Mouse (Mus musculus) MEL (cell line): ENCODE measurements around the gene Ccdc9b.
A peak's percentile ranks its signal among the peaks of the same experiment; 100 is the strongest.

ENCODE experiments used
- CTCF ChIP-seq, 3 experiments: IDR thresholded peaks in 2 of 3; conservative IDR thresholded peaks in 1 of 3; 2 replicates each; pipeline ENCODE4 v1.5.1; 2011 to 2012; ENCODE audit warnings: low read length in 3 of 3, low read depth in 2 of 3, mild to moderate bottlenecking in 2 of 3, improper control_type of control experiment in 1 of 3, inconsistent platforms in 1 of 3, mixed read lengths in 1 of 3, moderate library complexity in 1 of 3; ENCODE audit not compliant: control insufficient read depth in 1 of 3, insufficient read depth in 1 of 3, poor library complexity in 1 of 3, severe bottlenecking in 1 of 3
- MAZ ChIP-seq: IDR thresholded peaks from 2 replicates; pipeline ENCODE4 v1.6.1; 2012; ENCODE audit warnings: low read depth, mild to moderate bottlenecking, inconsistent platforms, low read length, improper control_type of control experiment
- POLR2A ChIP-seq, 2 experiments: IDR thresholded peaks; 2 replicates each; pipeline ENCODE4 v1.6.1; 2011 to 2012; ENCODE audit warnings: low read length in 2 of 2, mild to moderate bottlenecking in 2 of 2, control low read depth in 1 of 2, improper control_type of control experiment in 1 of 2, low read depth in 1 of 2, moderate library complexity in 1 of 2; ENCODE audit not compliant: control insufficient read depth in 1 of 2, insufficient read depth in 1 of 2, poor library complexity in 1 of 2
- RCOR1 ChIP-seq: IDR thresholded peaks from 2 replicates; pipeline ENCODE4 v1.6.1; 2012; ENCODE audit warnings: low read depth, mild to moderate bottlenecking, inconsistent platforms, low read length, improper control_type of control experiment
- TAL1 ChIP-seq: IDR thresholded peaks from 2 replicates; pipeline ENCODE4 v1.6.1; 2012; ENCODE audit warnings: mild to moderate bottlenecking, inconsistent platforms, low read length, moderate library complexity, mixed read lengths
- USF1 ChIP-seq: IDR thresholded peaks from 2 replicates; pipeline ENCODE4 v1.6.1; 2014; ENCODE audit warnings: low read depth, mild to moderate bottlenecking, inconsistent platforms, low read length, improper control_type of control experiment, moderate library complexity
- USF2 ChIP-seq, 2 experiments: IDR thresholded peaks; 2 replicates each; pipeline ENCODE4 v1.6.1; 2011 to 2012; ENCODE audit warnings: improper control_type of control experiment in 2 of 2, low read length in 2 of 2, borderline replicate concordance in 1 of 2, inconsistent platforms in 1 of 2, low read depth in 1 of 2, mild to moderate bottlenecking in 1 of 2; ENCODE audit not compliant: insufficient read depth in 1 of 2

DNA sequence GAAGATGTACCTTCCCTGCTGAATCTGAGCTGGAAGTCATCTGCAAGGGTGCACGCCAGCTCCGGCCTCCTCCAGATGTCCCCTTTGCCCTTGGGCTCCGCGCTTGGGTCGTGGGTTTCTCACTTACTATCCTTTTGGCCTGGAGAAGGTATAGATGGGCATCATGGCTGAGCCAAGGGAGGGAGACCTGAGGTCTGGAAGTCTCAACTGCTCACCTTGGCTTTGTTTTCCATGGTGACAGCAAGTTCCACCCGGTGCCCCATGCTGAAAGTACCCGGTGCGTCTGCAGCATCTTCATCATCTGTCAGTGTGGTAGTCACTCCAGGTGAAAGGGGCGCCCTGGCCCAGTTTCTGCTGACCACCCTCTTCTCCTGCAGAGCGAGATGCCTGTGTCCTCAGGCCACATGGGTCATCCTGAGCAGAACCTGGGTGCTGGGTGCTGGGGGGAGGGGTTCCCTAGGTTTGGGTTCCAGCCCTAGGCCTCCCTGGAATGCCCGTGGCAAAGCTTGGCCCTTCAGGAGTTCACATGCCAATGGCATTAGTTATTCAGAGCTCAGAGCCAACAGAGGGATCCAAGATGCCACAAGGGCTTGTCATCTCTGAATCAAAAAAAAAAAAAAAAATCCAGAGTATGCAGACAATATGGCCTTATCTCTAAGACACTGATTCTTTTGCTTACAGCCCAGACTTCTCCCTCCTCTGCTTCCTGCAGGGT lies 2.0 kb downstream of the Ccdc9b start:
- TF ChIP-seq TAL1 (no peak), CTCF (IDR thresholded peaks at IDR 0.05 in 2 of 3, conservative IDR thresholded peaks at IDR 0.05 in 1 of 3; ENCODE audit: control insufficient read depth in 1 of 3, insufficient read depth in 1 of 3, low read depth in 2 of 3, low read length in 3 of 3, poor library complexity in 1 of 3, severe bottlenecking in 1 of 3) (no peak), USF2 (IDR thresholded peaks at IDR 0.05; ENCODE audit: borderline replicate concordance in 1 of 2, insufficient read depth in 1 of 2, low read depth in 1 of 2, low read length in 2 of 2) (no peak), POLR2A (IDR thresholded peaks at IDR 0.05; ENCODE audit: control insufficient read depth in 1 of 2, insufficient read depth in 1 of 2, low read depth in 1 of 2, low read length in 2 of 2, poor library complexity in 1 of 2) (no peak), RCOR1 (peak; percentile 30; the same call in 1 of the 2 replicates), MAZ (no peak), USF1 (no peak)
